Mouse (Mus musculus): Measurements from ENCODE around the gene Ntm. TPM values are rescaled to one million over a fixed set of nuclear protein-coding genes. Genes with fewer than 3 reads are reported as not detected.

Ntm gene
- total RNA-seq, 2 experiments from 2014 or later = 2.2 to 2.7 TPM

GRCm38 (mm10) chr9:29130717-29131292 lies 832.1 kb downstream of the Ntm start:
- DNase-seq (ENCODE audit: low spot score) = no peak
- intact Hi-C loops (cut with DNase I) = no loop called here

- intact Hi-C loops (cut with DNase I) = no loop called here
- no peak for DNase-seq (ENCODE audit: low spot score)
Measured at GRCm38 (mm10) chr9:29130316-29130715, 832.6 kb downstream of the Ntm start.

- DNase-seq (ENCODE audit: low spot score) = no peak
- intact Hi-C loops (cut with DNase I) = no loop called here
Measured at GRCm38 (mm10) chr9:29128416-29128815, 834.5 kb downstream of the Ntm start.

DNA sequence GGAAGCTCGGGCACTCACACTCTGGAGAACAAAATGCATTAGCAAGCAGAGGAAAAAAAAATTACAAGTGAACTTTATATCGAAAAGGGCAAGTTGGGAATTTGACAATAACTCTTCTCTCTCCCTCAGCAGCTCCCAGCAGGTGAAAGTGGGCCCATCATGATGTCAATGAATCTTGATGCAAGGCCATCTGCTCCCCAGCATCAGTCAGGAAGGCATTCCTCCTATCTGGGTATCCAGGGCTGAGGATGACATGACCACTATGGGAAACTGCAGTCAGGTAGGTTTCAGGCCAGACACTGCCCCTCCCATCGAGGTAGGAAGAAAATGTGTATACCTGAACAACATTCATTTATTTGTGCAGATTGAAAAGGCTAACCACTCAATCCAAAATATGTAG lies 838.5 kb downstream of the Ntm start:
- no peak for DNase-seq (ENCODE audit: low spot score)
- intact Hi-C loops (cut with DNase I) = no loop called here

DNA sequence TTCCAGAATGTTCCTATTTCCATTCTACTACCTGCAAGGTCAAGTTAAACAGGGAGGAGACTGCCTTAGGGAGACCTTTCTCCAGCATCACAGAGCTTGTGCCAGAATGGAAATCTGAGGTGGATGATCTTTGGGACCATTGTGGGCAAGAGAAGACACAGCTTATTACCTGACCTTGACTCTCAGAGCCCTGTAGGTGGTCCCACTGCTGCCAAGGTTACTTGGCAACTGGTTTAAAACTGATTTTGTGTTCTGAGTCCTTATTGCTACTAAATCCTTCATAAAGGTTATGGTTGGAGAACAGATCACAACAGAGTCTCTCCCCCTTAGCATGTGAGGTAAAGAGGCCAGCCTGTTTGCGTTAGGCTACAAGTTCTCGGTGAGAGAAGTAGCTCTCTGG lies 839.1 kb downstream of the Ntm start:
- intact Hi-C loops (cut with DNase I) = no loop called here
- no peak for DNase-seq (ENCODE audit: low spot score)

GRCm38 (mm10) chr9:29117561-29118112 lies 845.3 kb downstream of the Ntm start:
- no peak for DNase-seq (ENCODE audit: low spot score)

GRCm38 (mm10) chr9:29115337-29115736 lies 847.6 kb downstream of the Ntm start:
- DNase-seq (ENCODE audit: low spot score) = no peak
- intact Hi-C loops (cut with DNase I) = no loop called here

More at GRCm38 (mm10) chr9:29117561-29118112, 845.3 kb downstream of the Ntm start:
- intact Hi-C loops (cut with DNase I) = no loop called here

DNA sequence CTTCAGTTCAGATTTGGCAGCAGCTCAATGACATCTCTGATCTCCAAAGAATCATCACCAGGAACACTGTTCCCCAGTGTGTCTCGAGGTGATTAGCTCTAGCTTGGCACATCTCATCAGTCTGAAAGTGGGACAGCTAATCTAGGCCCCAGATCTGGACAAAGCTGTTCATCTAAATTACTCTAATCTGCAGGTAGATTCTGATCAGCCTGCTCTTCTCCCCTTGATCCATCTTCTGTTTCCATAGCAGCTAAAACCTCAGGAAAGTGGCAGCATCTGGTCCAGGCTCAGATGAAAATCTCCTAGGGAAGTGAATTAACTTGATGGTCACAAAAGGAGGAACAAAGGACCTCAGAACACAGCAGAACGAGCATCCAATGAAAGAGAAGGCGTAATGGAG lies 856.2 kb downstream of the Ntm start:
- intact Hi-C loops (cut with DNase I) = no loop called here
- no peak for DNase-seq (ENCODE audit: low spot score)

- no peak for DNase-seq (ENCODE audit: low spot score)
- intact Hi-C loops (cut with DNase I) = no loop called here
Measured at GRCm38 (mm10) chr9:29104442-29104841, 858.5 kb downstream of the Ntm start.

GRCm38 (mm10) chr9:29103993-29104392 lies 858.9 kb downstream of the Ntm start:
- peak; percentile 9 for DNase-seq (ENCODE audit: low spot score)
- intact Hi-C loops (cut with DNase I) = no loop called here

GRCm38 (mm10) chr9:29100624-29101023 lies 862.3 kb downstream of the Ntm start:
- intact Hi-C loops (cut with DNase I) = no loop called here

GRCm38 (mm10) chr9:29092443-29092842 lies 870.5 kb downstream of the Ntm start:
- no peak for DNase-seq (ENCODE audit: low spot score)
- intact Hi-C loops (cut with DNase I) = no loop called here

More at GRCm38 (mm10) chr9:29100624-29101023, 862.3 kb downstream of the Ntm start:
- DNase-seq (ENCODE audit: low spot score) = no peak

GRCm38 (mm10) chr9:29088657-29089056 lies 874.3 kb downstream of the Ntm start:
- DNase-seq (ENCODE audit: low spot score) = no peak
- intact Hi-C loops (cut with DNase I) = no loop called here

DNA sequence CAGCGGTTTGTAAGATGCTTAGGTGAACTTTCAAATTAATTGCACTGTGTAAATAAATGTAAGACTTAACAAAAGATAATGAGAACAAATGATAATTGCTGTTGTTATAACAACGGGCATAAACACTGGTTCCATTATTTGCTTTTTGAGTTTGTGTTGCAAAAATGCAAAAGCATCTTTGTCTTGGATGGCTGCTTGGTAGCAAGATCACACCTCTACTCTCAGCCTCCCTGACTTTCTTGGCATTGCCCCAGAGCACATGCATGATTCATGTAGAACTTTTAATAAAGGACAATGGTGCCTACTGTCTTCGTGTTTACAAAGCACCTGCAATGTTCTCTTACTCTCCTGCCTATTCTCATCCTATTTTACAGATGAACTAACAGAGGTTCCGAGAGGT lies 875.3 kb downstream of the Ntm start:
- intact Hi-C loops (cut with DNase I) = no loop called here
- no peak for DNase-seq (ENCODE audit: low spot score)

GRCm38 (mm10) chr9:29087171-29087570 lies 875.8 kb downstream of the Ntm start:
- intact Hi-C loops (cut with DNase I) = no loop called here

GRCm38 (mm10) chr9:29075924-29076577 lies 886.9 kb downstream of the Ntm start:
- intact Hi-C loops (cut with DNase I) = no loop called here
- no peak for DNase-seq (ENCODE audit: low spot score)

More at GRCm38 (mm10) chr9:29087171-29087570, 875.8 kb downstream of the Ntm start:
- no peak for DNase-seq (ENCODE audit: low spot score)

- intact Hi-C loops (cut with DNase I) = no loop called here
- no peak for DNase-seq (ENCODE audit: low spot score)
Measured at GRCm38 (mm10) chr9:29075243-29075642, 887.7 kb downstream of the Ntm start.

GRCm38 (mm10) chr9:29074494-29074893 lies 888.4 kb downstream of the Ntm start:
- intact Hi-C loops (cut with DNase I) = no loop called here

DNA sequence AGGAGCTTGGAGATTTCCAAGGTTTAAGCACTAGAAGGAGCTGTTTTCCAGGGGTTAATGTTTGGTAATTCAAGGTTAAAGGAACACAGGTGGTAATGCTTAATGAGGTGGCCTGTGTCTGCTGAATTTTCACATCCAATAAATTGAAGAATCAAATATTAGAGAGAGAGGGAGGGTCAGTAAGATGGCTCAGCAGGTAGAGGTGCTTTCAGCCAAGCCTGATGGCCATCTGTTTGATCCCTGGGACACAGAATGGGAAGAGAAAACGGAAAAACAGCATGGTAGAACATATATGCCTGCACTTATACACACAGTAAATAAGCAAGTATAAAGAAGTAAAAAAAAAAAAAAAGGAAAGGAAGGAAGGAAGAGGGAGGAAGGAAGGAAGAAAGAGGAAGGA lies 890.9 kb downstream of the Ntm start:
- DNase-seq (ENCODE audit: low spot score) = no peak
- intact Hi-C loops (cut with DNase I) = no loop called here

More at GRCm38 (mm10) chr9:29074494-29074893, 888.4 kb downstream of the Ntm start:
- DNase-seq (ENCODE audit: low spot score) = no peak

GRCm38 (mm10) chr9:29067572-29067971 lies 895.4 kb downstream of the Ntm start:
- intact Hi-C loops (cut with DNase I) = no loop called here
- no peak for DNase-seq (ENCODE audit: low spot score)

GRCm38 (mm10) chr9:29060293-29060692 lies 902.6 kb downstream of the Ntm start:
- intact Hi-C loops (cut with DNase I) = no loop called here

More at GRCm38 (mm10) chr9:29060293-29060692, 902.6 kb downstream of the Ntm start:
- DNase-seq (ENCODE audit: low spot score) = no peak
